12 mouse cellular contexts compared by ENCODE assay signal in genomic region chr9:75593481-75593880, GRCm38 (mm10). TPM values are rescaled to one million over a fixed set of nuclear protein-coding genes. Genes with fewer than 3 reads are reported as not detected.
DNase-seq lines count a peak whose midpoint lies in the region; ATAC-seq lines count a peak whose summit lies in the region.
"Had no signal": no experiment of that assay in that cellular context is flagged by ENCODE, and none has a peak within 500 bp of the region (broad histone marks: within the 10 kb centered on the region; RNA-seq: fewer than 3 reads in every experiment).

No protein-coding gene starts in this region.

- no peak overlapping the region for H3K27ac ChIP-seq in hindbrain, embryonic 11.5 days (ENCODE audit: low read depth, low read length)
- H3K27ac ChIP-seq in hindbrain, embryonic 10.5 days: no peak overlapping the region
- peak overlapping the region; percentile 41; the same call in 1 of the 2 replicates for H3K27ac ChIP-seq in midbrain, embryonic 13.5 days
- H3K27ac ChIP-seq in midbrain, embryonic 10.5 days (replicated peaks): no peak overlapping the region
- no peak overlapping the region for H3K27ac ChIP-seq in forebrain, embryonic 16.5 days (ENCODE audit: low read length)

- no peaks in the 10 kb centered on the region for H3K27me3 ChIP-seq in hindbrain, embryonic 11.5 days (ENCODE audit: control insufficient read depth, insufficient read depth, low read length)
- no peaks in the 10 kb centered on the region for H3K27me3 ChIP-seq in hindbrain, embryonic 10.5 days (ENCODE audit: insufficient read depth, poor library complexity, severe bottlenecking)
- H3K27me3 ChIP-seq in midbrain, embryonic 13.5 days: no peaks in the 10 kb centered on the region
- no peaks in the 10 kb centered on the region for H3K27me3 ChIP-seq in midbrain, embryonic 10.5 days (ENCODE audit: low read depth, poor library complexity, severe bottlenecking)
- no peaks in the 10 kb centered on the region for H3K27me3 ChIP-seq in forebrain, embryonic 16.5 days (replicated peaks; ENCODE audit: control insufficient read depth, insufficient read depth, low read length)

- 78% methylated on average over 5 of the region's 5 CpGs for WGBS in hindbrain, embryonic 11.5 days
- WGBS in hindbrain, embryonic 10.5 days: 86% methylated on average over 5 of the region's 5 CpGs
- WGBS in midbrain, embryonic 13.5 days: 79% methylated on average over 5 of the region's 5 CpGs
- 91% methylated on average over 5 of the region's 5 CpGs for WGBS in midbrain, embryonic 10.5 days
- 84% methylated on average over 5 of the region's 5 CpGs for WGBS in forebrain, embryonic 16.5 days

- H3K4me3 ChIP-seq in hindbrain, embryonic 11.5 days (ENCODE audit: low read depth, low read length): no peak overlapping the region
- no peak overlapping the region for H3K4me3 ChIP-seq in hindbrain, embryonic 10.5 days
- no peak overlapping the region for H3K4me3 ChIP-seq in midbrain, embryonic 13.5 days (replicated peaks)
- no peak overlapping the region for H3K4me3 ChIP-seq in midbrain, embryonic 10.5 days
- H3K4me3 ChIP-seq in forebrain, embryonic 16.5 days (replicated peaks; ENCODE audit: low read length): no peak overlapping the region

- peak; percentile 22 for DNase-seq in hindbrain, embryonic 11.5 days (ENCODE audit: low spot score)
- DNase-seq in hindbrain, embryonic 10.5 days (ENCODE audit: low spot score): no peak
- DNase-seq in midbrain, embryonic 10.5 days (ENCODE audit: low spot score): no peak
- peak; percentile 33 for DNase-seq in retina, embryonic 14.5 days (ENCODE audit: low spot score)
- no peak for DNase-seq in thymus, postnatal 10 days (ENCODE audit: low spot score in 2 of 2)
- no peak for DNase-seq in cerebellum, postnatal 4 days (ENCODE audit: low spot score in 2 of 2)
- DNase-seq: adrenal gland, postnatal 14 days; heart, postnatal 10 days; liver, postnatal 0 days; thymus, postnatal 4 days had no signal

- ATAC-seq in hindbrain, embryonic 11.5 days (ENCODE audit: low FRiP score): peak; percentile 43; the same call in 1 of the 2 replicates
- 0 out of 2 replicates have a peak, but pooled peaks have one; percentile 51 for ATAC-seq in midbrain, embryonic 13.5 days
- peak; percentile 51; the same call in 1 of the 2 replicates for ATAC-seq in forebrain, embryonic 16.5 days
- ATAC-seq: liver, postnatal 0 days had no signal

- H3K4me2 ChIP-seq in hindbrain, embryonic 11.5 days (replicated peaks; ENCODE audit: low read depth, low read length): no peak overlapping the region
- H3K4me2 ChIP-seq in midbrain, embryonic 13.5 days (replicated peaks): no peak overlapping the region
- no peak overlapping the region for H3K4me2 ChIP-seq in forebrain, embryonic 16.5 days (ENCODE audit: low read length)

- no peaks in the 10 kb centered on the region for H3K9me3 ChIP-seq in hindbrain, embryonic 11.5 days (ENCODE audit: control insufficient read depth, low read length)
- H3K9me3 ChIP-seq in hindbrain, embryonic 10.5 days: no peaks in the 10 kb centered on the region
- 0 out of 2 replicates have a peak, but pooled peaks cover 5% of the 10 kb centered on the region for H3K9me3 ChIP-seq in midbrain, embryonic 13.5 days
- no peaks in the 10 kb centered on the region for H3K9me3 ChIP-seq in midbrain, embryonic 10.5 days (replicated peaks)
- H3K9me3 ChIP-seq in forebrain, embryonic 16.5 days (ENCODE audit: control insufficient read depth, low read length): no peaks in the 10 kb centered on the region

- H3K9ac ChIP-seq in hindbrain, embryonic 11.5 days (ENCODE audit: low read depth, low read length): no peak overlapping the region
- no peak overlapping the region for H3K9ac ChIP-seq in midbrain, embryonic 13.5 days (replicated peaks)
- H3K9ac ChIP-seq in forebrain, embryonic 16.5 days (replicated peaks; ENCODE audit: low read depth, low read length): no peak overlapping the region
- H3K9ac ChIP-seq: liver, postnatal 0 days had no signal

- H3K36me3 ChIP-seq in hindbrain, embryonic 11.5 days (ENCODE audit: control insufficient read depth, insufficient read depth, low read length): peaks cover 6% of the 10 kb centered on the region
- H3K36me3 ChIP-seq in hindbrain, embryonic 10.5 days: peaks cover 73% of the 10 kb centered on the region
- H3K36me3 ChIP-seq in midbrain, embryonic 13.5 days: peaks cover 78% of the 10 kb centered on the region
- H3K36me3 ChIP-seq in midbrain, embryonic 10.5 days: peaks cover 63% of the 10 kb centered on the region
- peaks cover 30% of the 10 kb centered on the region for H3K36me3 ChIP-seq in forebrain, embryonic 16.5 days (ENCODE audit: control insufficient read depth, insufficient read depth)

- H3K4me1 ChIP-seq in hindbrain, embryonic 11.5 days (replicated peaks; ENCODE audit: control insufficient read depth, insufficient read depth, low read length): no peaks in the 10 kb centered on the region
- H3K4me1 ChIP-seq in hindbrain, embryonic 10.5 days (replicated peaks): peaks cover 5% of the 10 kb centered on the region; the same call in 1 of the 2 replicates
- peaks cover 12% of the 10 kb centered on the region for H3K4me1 ChIP-seq in midbrain, embryonic 13.5 days (replicated peaks)
- H3K4me1 ChIP-seq in midbrain, embryonic 10.5 days: no peaks in the 10 kb centered on the region
- H3K4me1 ChIP-seq in forebrain, embryonic 16.5 days (replicated peaks; ENCODE audit: control insufficient read depth, insufficient read depth, low read length): no peaks in the 10 kb centered on the region

RNA-seq across cellular contexts. Expression of gene Tmod2, which starts 17.6 kb away (rescaled TPM):
- polyA plus RNA-seq in hindbrain, embryonic 11.5 days (2014; fragmentation: Nextera tagmentation; extraction: Ambion mirVana): 67.7 and 75.7 TPM in 2 replicates
- 36.5 and 48.4 TPM in 2 replicates for polyA plus RNA-seq in hindbrain, embryonic 10.5 days (2016; fragmentation: Nextera tagmentation; extraction: Ambion mirVana)
- polyA plus RNA-seq in midbrain, embryonic 13.5 days (2015; fragmentation: Nextera tagmentation; extraction: Ambion mirVana): 190 and 217 TPM in 2 replicates
- 39.1 and 52.2 TPM in 2 replicates for polyA plus RNA-seq in midbrain, embryonic 10.5 days (2016; fragmentation: Nextera tagmentation; extraction: Ambion mirVana)
- polyA plus RNA-seq in forebrain, embryonic 16.5 days (2015; fragmentation: Nextera tagmentation; extraction: Ambion mirVana): 252 and 274 TPM in 2 replicates

RNA-seq across cellular contexts. Expression of gene Lysmd2, which starts 32.1 kb away (rescaled TPM):
- polyA plus RNA-seq in hindbrain, embryonic 11.5 days (2014; fragmentation: Nextera tagmentation; extraction: Ambion mirVana): 15.0 and 15.6 TPM in 2 replicates
- polyA plus RNA-seq in hindbrain, embryonic 10.5 days (2016; fragmentation: Nextera tagmentation; extraction: Ambion mirVana): 10.3 and 13.2 TPM in 2 replicates
- polyA plus RNA-seq in midbrain, embryonic 13.5 days (2015; fragmentation: Nextera tagmentation; extraction: Ambion mirVana): 17.9 and 18.3 TPM in 2 replicates
- 9.3 and 12.1 TPM in 2 replicates for polyA plus RNA-seq in midbrain, embryonic 10.5 days (2016; fragmentation: Nextera tagmentation; extraction: Ambion mirVana)
- polyA plus RNA-seq in forebrain, embryonic 16.5 days (2015; fragmentation: Nextera tagmentation; extraction: Ambion mirVana): 26.7 and 28.2 TPM in 2 replicates

RNA-seq across cellular contexts. Expression of gene Tmod3, which starts 34.0 kb away (rescaled TPM):
- polyA plus RNA-seq in hindbrain, embryonic 11.5 days (2014; fragmentation: Nextera tagmentation; extraction: Ambion mirVana): 96.9 and 110 TPM in 2 replicates
- 83.8 and 101 TPM in 2 replicates for polyA plus RNA-seq in hindbrain, embryonic 10.5 days (2016; fragmentation: Nextera tagmentation; extraction: Ambion mirVana)
- 74.2 and 77.6 TPM in 2 replicates for polyA plus RNA-seq in midbrain, embryonic 13.5 days (2015; fragmentation: Nextera tagmentation; extraction: Ambion mirVana)
- 90.8 and 95.5 TPM in 2 replicates for polyA plus RNA-seq in midbrain, embryonic 10.5 days (2016; fragmentation: Nextera tagmentation; extraction: Ambion mirVana)
- 107 and 113 TPM in 2 replicates for polyA plus RNA-seq in forebrain, embryonic 16.5 days (2015; fragmentation: Nextera tagmentation; extraction: Ambion mirVana)

Comparison
In these comparisons a context has a peak if more than half of its experiments do, and no peak if none do; other contexts are left out.
1. DNase-seq: peak in hindbrain, embryonic 11.5 days (single experiment) and retina, embryonic 14.5 days (single experiment); none in hindbrain, embryonic 10.5 days (single experiment), midbrain, embryonic 10.5 days (single experiment), thymus, postnatal 10 days (0 of 2) and cerebellum, postnatal 4 days (0 of 2).
2. Peak in every context shown above with its lines, with median percentiles within 50 percentile points of each other: ATAC-seq.